In genomic region chr2:167756721-167757120, GRCm38 (mm10) we compare ENCODE assay signal across 17 mouse cellular contexts.
DNase-seq lines count a peak whose midpoint lies in the region; ATAC-seq and TF ChIP-seq lines count a peak whose summit lies in the region.
"Had no signal": no experiment of that assay in that cellular context is flagged by ENCODE, and none has a peak within 500 bp of the region (broad histone marks: within the 10 kb centered on the region; RNA-seq: fewer than 3 reads in every experiment).

No protein-coding gene starts in this region.

- no peaks in the 10 kb centered on the region for H3K9me3 ChIP-seq in heart, embryonic 13.5 days
- H3K9me3 ChIP-seq in lung, embryonic 14.5 days (ENCODE audit: low read depth, low read length) = no peaks in the 10 kb centered on the region
- no peaks in the 10 kb centered on the region for H3K9me3 ChIP-seq in embryonic facial prominence, embryonic 10.5 days
- H3K9me3 ChIP-seq in embryonic facial prominence, embryonic 15.5 days (replicated peaks) = no peaks in the 10 kb centered on the region
- H3K9me3 ChIP-seq: neural tube, embryonic 12.5 days had no signal

- 83% methylated on average over 12 of the region's 12 CpGs for WGBS in heart, embryonic 13.5 days
- 69% methylated on average over 12 of the region's 12 CpGs for WGBS in lung, embryonic 14.5 days
- 87% methylated on average over 12 of the region's 12 CpGs for WGBS in embryonic facial prominence, embryonic 10.5 days
- WGBS in embryonic facial prominence, embryonic 15.5 days = 81% methylated on average over 12 of the region's 12 CpGs

- no peak overlapping the region for H3K4me3 ChIP-seq in heart, embryonic 13.5 days
- no peak overlapping the region for H3K4me3 ChIP-seq in lung, embryonic 14.5 days (ENCODE audit: low read depth, low read length)
- H3K4me3 ChIP-seq in embryonic facial prominence, embryonic 10.5 days = no peak overlapping the region
- H3K4me3 ChIP-seq in embryonic facial prominence, embryonic 15.5 days (replicated peaks) = no peak overlapping the region
- H3K4me3 ChIP-seq: left cerebral cortex, adult 2 months; neural tube, embryonic 12.5 days had no signal

- peaks cover 45% of the 10 kb centered on the region for H3K4me1 ChIP-seq in heart, embryonic 13.5 days
- H3K4me1 ChIP-seq in lung, embryonic 14.5 days (ENCODE audit: insufficient read depth) = peaks cover 11% of the 10 kb centered on the region; the same call in 1 of the 2 replicates
- peaks cover 43% of the 10 kb centered on the region for H3K4me1 ChIP-seq in embryonic facial prominence, embryonic 10.5 days
- H3K4me1 ChIP-seq in embryonic facial prominence, embryonic 15.5 days = peaks cover 29% of the 10 kb centered on the region; the same call in 1 of the 2 replicates

- no peaks in the 10 kb centered on the region for H3K27me3 ChIP-seq in heart, embryonic 13.5 days (replicated peaks)
- no peaks in the 10 kb centered on the region for H3K27me3 ChIP-seq in lung, embryonic 14.5 days (ENCODE audit: insufficient read depth, low read length)
- H3K27me3 ChIP-seq in embryonic facial prominence, embryonic 10.5 days (replicated peaks; ENCODE audit: low read depth, poor library complexity, severe bottlenecking) = no peaks in the 10 kb centered on the region
- H3K27me3 ChIP-seq in embryonic facial prominence, embryonic 15.5 days = no peaks in the 10 kb centered on the region
- H3K27me3 ChIP-seq: neural tube, embryonic 12.5 days had no signal

- no peaks in the 10 kb centered on the region for H3K36me3 ChIP-seq in heart, embryonic 13.5 days
- H3K36me3 ChIP-seq in lung, embryonic 14.5 days (ENCODE audit: insufficient read depth) = no peaks in the 10 kb centered on the region
- no peaks in the 10 kb centered on the region for H3K36me3 ChIP-seq in embryonic facial prominence, embryonic 10.5 days (replicated peaks)
- no peaks in the 10 kb centered on the region for H3K36me3 ChIP-seq in embryonic facial prominence, embryonic 15.5 days
- H3K36me3 ChIP-seq: neural tube, embryonic 12.5 days had no signal

- no peak for ATAC-seq in heart, embryonic 13.5 days (ENCODE audit: extremely low read depth, insufficient number of reproducible peaks, low FRiP score, low TSS enrichment)
- ATAC-seq in lung, embryonic 14.5 days (ENCODE audit: insufficient read depth) = no peak
- no peak for ATAC-seq in embryonic facial prominence, embryonic 15.5 days (ENCODE audit: insufficient number of reproducible peaks, low FRiP score, low TSS enrichment, low read depth)

- no peak for TF ChIP-seq CTCF in lung, embryonic 14.5 days (IDR thresholded peaks at IDR 0.05; ENCODE audit: low read depth)

- DNase-seq in heart, postnatal 36 days = no peak
- DNase-seq in lung, embryonic 14.5 days = no peak
- DNase-seq in lung, postnatal 25 days (ENCODE audit: low spot score) = no peak
- no peak for DNase-seq in embryonic facial prominence, embryonic 10.5 days (ENCODE audit: low spot score)
- no peak for DNase-seq in spleen, adult 12 weeks (ENCODE audit: low spot score)
- DNase-seq: adrenal gland, postnatal 36 days; cerebellum, adult 11-12 months; cerebellum, postnatal 14 days; kidney, adult 2 months; kidney, postnatal 4 days; layer of hippocampus, adult 9-11 months; left cerebral cortex, postnatal 4 days had no signal

- no peak overlapping the region for H3K27ac ChIP-seq in heart, embryonic 13.5 days (replicated peaks)
- peak overlapping the region; percentile 55; the same call in 1 of the 2 replicates for H3K27ac ChIP-seq in lung, embryonic 14.5 days (ENCODE audit: low read depth)
- H3K27ac ChIP-seq in embryonic facial prominence, embryonic 10.5 days (replicated peaks) = 0 out of 2 replicates have a peak overlapping the region, but pooled peaks have one; percentile 31
- H3K27ac ChIP-seq in embryonic facial prominence, embryonic 15.5 days (replicated peaks) = 0 out of 2 replicates have a peak overlapping the region, but pooled peaks have one; percentile 4
- H3K27ac ChIP-seq: left cerebral cortex, adult 2 months; neural tube, embryonic 12.5 days had no signal

- intact Hi-C loops in heart, postnatal 36 days (cut with DNase I) = loop anchor here (5.0 kb wide), 1 partner anchor 59 kb away; no protein-coding TSS in a partner anchor

- H3K4me2 ChIP-seq in heart, embryonic 13.5 days = no peak overlapping the region
- no peak overlapping the region for H3K4me2 ChIP-seq in lung, embryonic 14.5 days
- no peak overlapping the region for H3K4me2 ChIP-seq in embryonic facial prominence, embryonic 15.5 days (replicated peaks)
- H3K4me2 ChIP-seq: midbrain, embryonic 11.5 days; neural tube, embryonic 12.5 days had no signal

- H3K9ac ChIP-seq in heart, embryonic 13.5 days = peak overlapping the region; percentile 8; the same call in 1 of the 2 replicates
- 0 out of 2 replicates have a peak overlapping the region, but pooled peaks have one; percentile 7 for H3K9ac ChIP-seq in lung, embryonic 14.5 days
- H3K9ac ChIP-seq in embryonic facial prominence, embryonic 15.5 days = no peak overlapping the region
- H3K9ac ChIP-seq: neural tube, embryonic 12.5 days had no signal
